Mouse (Mus musculus) ovary, adult 2 months (tissue): Measurements from ENCODE around the gene Olfr116. TPM values are rescaled to one million over a fixed set of nuclear protein-coding genes. Genes with fewer than 3 reads are reported as not detected.

Experiments used
- polyA plus RNA-seq: library from polyadenylated mRNA; depleted of rRNA; stranded (reverse); fragments of >200 nt; gene quantifications from 2 replicates; pipeline ENCODE4 v1.2.3, GENCODE M21; 2012; rRNA removed

Olfr116 gene
- not detected in 2 replicates for polyA plus RNA-seq

GRCm38 (mm10) chr17:37627009-37627408 is at the start of gene Olfr116, which contains the start of gene Olfr115:
TSS of gene Olfr116 (minus strand) at chr17:37627199.
TSS of gene Olfr115 (minus strand) at chr17:37627109.

GRCm38 (mm10) chr17:37666688-37667087 is 39.7 kb upstream of the Olfr116 start, which contains the start of gene Olfr118:
TSS of gene Olfr118 (plus strand) at chr17:37666988.

GRCm38 (mm10) chr17:37663682-37664081 is 36.7 kb upstream of the Olfr116 start, which contains the start of gene Olfr117:
TSS of gene Olfr117 (minus strand) at chr17:37663782.

GRCm38 (mm10) chr17:37592643-37593042 is 34.4 kb downstream of the Olfr116 start, which contains the start of gene Olfr114:
TSS of gene Olfr114 (minus strand) at chr17:37592743.

GRCm38 (mm10) chr17:37577563-37577962 is 49.4 kb downstream of the Olfr116 start, which contains the start of gene Olfr113:
TSS of gene Olfr113 (minus strand) at chr17:37577663.

Other genes with a start within 250 kb of the Olfr116 start
- not detected in 2 replicates for gene Olfr105-ps, start 248.2 kb downstream of the Olfr116 start, polyA plus RNA-seq
- gene Olfr106-ps, start 236.8 kb downstream of the Olfr116 start, polyA plus RNA-seq = not detected in 2 replicates
- not detected in 2 replicates for gene Olfr107, start 228.0 kb downstream of the Olfr116 start, polyA plus RNA-seq
- not detected in 2 replicates for gene Olfr108, start 181.7 kb downstream of the Olfr116 start, polyA plus RNA-seq
- gene Olfr109, start 168.3 kb downstream of the Olfr116 start, polyA plus RNA-seq = not detected in 2 replicates
- 0.14 and 0.19 TPM in 2 replicates for gene H2-M2, start 143.6 kb downstream of the Olfr116 start, polyA plus RNA-seq
- not detected in 2 replicates for gene Olfr110, start 134.7 kb downstream of the Olfr116 start, polyA plus RNA-seq
- not detected in 2 replicates for gene Olfr111, start 119.2 kb downstream of the Olfr116 start, polyA plus RNA-seq
- not detected in 2 replicates for gene Olfr112, start 57.7 kb downstream of the Olfr116 start, polyA plus RNA-seq
- not detected in 2 replicates for gene Olfr113, start 49.5 kb downstream of the Olfr116 start, polyA plus RNA-seq
- gene Olfr114, start 34.5 kb downstream of the Olfr116 start, polyA plus RNA-seq = not detected in 2 replicates
- gene Olfr115, start 90 bp downstream of the Olfr116 start, polyA plus RNA-seq = not detected in 2 replicates
- not detected in 2 replicates for gene Olfr117, start 36.6 kb upstream of the Olfr116 start, polyA plus RNA-seq
- not detected in 2 replicates for gene Olfr118, start 39.8 kb upstream of the Olfr116 start, polyA plus RNA-seq
- gene Olfr119, start 69.4 kb upstream of the Olfr116 start, polyA plus RNA-seq = not detected in 2 replicates
- not detected in 2 replicates for gene Olfr120, start 94.6 kb upstream of the Olfr116 start, polyA plus RNA-seq
- not detected in 2 replicates for gene Olfr121, start 121.7 kb upstream of the Olfr116 start, polyA plus RNA-seq
- gene Olfr122, start 141.4 kb upstream of the Olfr116 start, polyA plus RNA-seq = not detected in 2 replicates
- not detected in 2 replicates for gene Olfr123, start 166.3 kb upstream of the Olfr116 start, polyA plus RNA-seq
- not detected in 2 replicates for gene Olfr124, start 172.7 kb upstream of the Olfr116 start, polyA plus RNA-seq
- not detected in 2 replicates for gene Olfr125, start 205.8 kb upstream of the Olfr116 start, polyA plus RNA-seq
- gene Olfr126, start 220.3 kb upstream of the Olfr116 start, polyA plus RNA-seq = not detected in 2 replicates